Mouse (Mus musculus) NIH3T3 (cell line): Measurements from ENCODE around the gene Duox2.
"Not testable (repeated sequence)": the region's sequence is repeated elsewhere in the genome, so short reads cannot be mapped to it uniquely, and the experiment has no call there.

Experiments used
- DNase-seq: peaks from one replicate; pipeline ENCODE4 v3.0.0-alpha.2; 2012; ENCODE audit warnings: low read depth

Gene Duox2

GRCm38 (mm10) chr2:122298096-122298499 is at the start of gene Duox2:
Duox2 (minus strand) TSS chr2:122298449.
- no peak for DNase-seq

GRCm38 (mm10) chr2:122347257-122347656 is 49.0 kb upstream of the Duox2 start:
- DNase-seq, result no peak

DNA sequence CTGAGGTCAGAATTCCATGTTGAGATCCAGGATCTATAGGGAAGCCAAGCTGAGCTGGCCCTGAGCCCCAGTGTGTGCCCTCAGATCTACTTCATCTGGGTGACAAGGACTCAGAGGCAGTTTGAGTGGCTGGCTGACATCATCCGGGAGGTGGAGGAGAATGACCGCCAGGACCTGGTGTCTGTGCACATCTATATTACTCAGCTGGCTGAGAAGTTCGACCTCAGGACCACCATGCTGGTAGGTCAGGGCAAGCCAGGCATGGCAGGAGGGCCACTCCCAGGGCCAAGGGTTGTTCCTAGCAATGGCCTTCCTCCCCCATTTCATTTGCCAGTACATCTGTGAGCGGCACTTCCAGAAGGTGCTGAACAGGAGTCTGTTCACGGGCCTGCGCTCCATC is 47.9 kb upstream of the Duox2 start:
- DNase-seq, result not testable (repeated sequence)

- no peak for DNase-seq
Measured at GRCm38 (mm10) chr2:122345106-122345893, 47.1 kb upstream of the Duox2 start.

- DNase-seq, result no peak
Measured at GRCm38 (mm10) chr2:122337291-122337690, 39.0 kb upstream of the Duox2 start.

DNA sequence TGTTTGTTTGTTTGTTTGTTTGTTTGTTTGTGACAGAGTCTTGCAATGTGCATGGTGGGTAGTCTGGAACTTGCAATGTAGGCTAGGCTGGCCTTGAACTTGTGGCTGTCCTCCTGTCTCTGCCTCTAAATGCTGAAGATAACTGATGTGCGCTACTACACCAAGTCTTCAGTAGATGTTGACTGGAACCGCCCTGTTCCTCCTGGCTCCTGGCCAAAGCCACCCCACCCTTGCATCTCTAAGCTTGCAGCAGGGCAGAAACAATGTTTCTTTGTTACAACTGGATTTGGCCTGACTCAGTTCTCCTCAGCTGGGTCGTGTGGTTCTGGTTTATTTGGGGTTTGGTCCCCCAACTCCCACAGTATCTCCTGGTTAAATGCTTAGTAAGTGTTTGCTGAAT is 35.9 kb upstream of the Duox2 start:
- peak; percentile 77 for DNase-seq

- DNase-seq, result no peak
Measured at GRCm38 (mm10) chr2:122332222-122332621, 34.0 kb upstream of the Duox2 start.

DNA sequence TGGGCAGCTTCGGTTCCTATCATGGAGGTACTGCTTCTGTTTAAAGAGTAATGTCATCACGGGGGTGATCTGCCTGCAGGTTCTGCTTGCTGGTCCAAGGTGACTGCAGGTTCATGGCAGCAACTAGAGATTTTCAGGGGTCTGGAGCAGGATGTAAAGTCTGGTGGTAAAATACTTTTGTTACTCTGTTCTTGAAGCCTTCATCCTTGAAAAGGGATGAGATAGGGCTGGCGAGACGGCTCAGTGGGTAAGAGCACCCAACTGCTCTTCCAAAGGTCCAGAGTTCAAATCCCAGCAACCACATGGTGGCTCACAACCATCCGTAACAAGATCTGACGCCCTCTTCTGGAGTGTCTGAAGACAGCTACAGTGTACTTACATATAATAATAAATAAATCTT is 32.1 kb upstream of the Duox2 start:
- DNase-seq, result not testable (repeated sequence)

GRCm38 (mm10) chr2:122327986-122328385 is 29.7 kb upstream of the Duox2 start:
- DNase-seq, result peak; percentile 85

DNA sequence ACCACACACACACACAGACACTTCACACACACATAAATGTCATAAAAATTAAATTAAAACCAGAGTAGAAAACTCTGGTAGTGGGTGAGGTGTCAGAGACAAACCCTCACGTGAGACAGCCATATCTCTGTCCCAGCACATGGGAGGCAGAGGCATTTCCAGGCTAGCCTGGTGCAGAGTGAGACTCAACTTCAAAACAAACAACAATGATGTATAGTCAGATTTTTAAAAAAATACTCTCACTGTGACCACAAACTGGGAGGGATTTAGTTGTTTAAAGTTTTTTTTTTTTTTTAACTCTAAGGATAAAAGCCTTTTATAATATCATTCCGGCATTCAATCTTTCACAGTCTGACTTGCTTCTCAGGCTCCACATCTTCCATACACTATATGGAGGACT is 27.1 kb upstream of the Duox2 start:
- peak; percentile 63 for DNase-seq

DNA sequence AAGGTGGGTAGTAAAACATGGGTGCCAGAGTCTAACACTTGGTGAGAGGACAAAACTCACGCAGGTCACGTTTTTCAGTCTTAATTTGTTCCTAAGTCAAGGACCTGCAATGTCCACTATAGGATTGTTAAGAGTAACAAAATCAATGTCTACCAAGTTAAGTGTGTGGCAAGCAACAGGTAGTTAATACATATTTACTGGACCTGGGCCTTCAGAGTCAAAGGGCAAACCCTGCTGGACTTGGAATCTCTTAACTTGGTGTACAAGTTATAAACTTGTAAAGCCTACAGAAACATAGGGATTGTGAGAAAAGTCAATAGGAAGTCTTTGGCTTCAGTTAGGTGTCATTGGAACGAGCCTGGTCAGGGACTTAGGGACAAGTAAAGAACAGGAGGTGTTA is 26.3 kb upstream of the Duox2 start:
- DNase-seq, result no peak

- DNase-seq, result no peak
Measured at GRCm38 (mm10) chr2:122323960-122324359, 25.7 kb upstream of the Duox2 start.

GRCm38 (mm10) chr2:122317384-122317783 is 19.1 kb upstream of the Duox2 start:
- DNase-seq, result no peak

- DNase-seq, result no peak
Measured at GRCm38 (mm10) chr2:122315372-122315771, 17.1 kb upstream of the Duox2 start, which contains the start of gene Duox1. Duox1 (plus strand) TSS chr2:122315672.

- DNase-seq, result no peak
Measured at GRCm38 (mm10) chr2:122313536-122313935, 15.3 kb upstream of the Duox2 start, which contains the start of gene Duoxa1. Duoxa1 (minus strand) TSS chr2:122313730.

GRCm38 (mm10) chr2:122312722-122313417 is 14.6 kb upstream of the Duox2 start:
- peak; percentile 66 for DNase-seq

DNA sequence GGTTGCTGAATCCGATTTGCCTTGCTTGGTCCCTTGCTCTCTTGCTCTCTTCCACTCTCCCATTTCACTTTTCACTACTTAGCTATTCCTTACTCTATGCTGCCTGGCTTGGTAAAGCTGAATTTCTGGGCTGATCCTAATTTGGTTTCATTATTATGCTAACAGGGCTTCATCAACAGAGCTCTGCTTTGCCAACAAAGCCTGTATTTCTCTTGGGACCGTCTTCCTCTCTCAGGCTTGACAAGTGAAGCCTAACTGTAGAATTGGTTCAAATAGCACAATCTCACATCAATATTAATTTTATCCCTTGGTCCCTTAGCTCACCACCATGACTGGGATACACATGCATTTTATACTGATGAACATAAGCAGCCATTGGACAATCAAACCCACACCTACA is 13.3 kb upstream of the Duox2 start:
- no peak for DNase-seq

GRCm38 (mm10) chr2:122309647-122310046 is 11.4 kb upstream of the Duox2 start:
- DNase-seq, result peak; percentile 65

GRCm38 (mm10) chr2:122306184-122306583 is 7.9 kb upstream of the Duox2 start:
- peak; percentile 90 for DNase-seq

GRCm38 (mm10) chr2:122305097-122305892 is 7.0 kb upstream of the Duox2 start:
- DNase-seq, result peak; percentile 41

DNA sequence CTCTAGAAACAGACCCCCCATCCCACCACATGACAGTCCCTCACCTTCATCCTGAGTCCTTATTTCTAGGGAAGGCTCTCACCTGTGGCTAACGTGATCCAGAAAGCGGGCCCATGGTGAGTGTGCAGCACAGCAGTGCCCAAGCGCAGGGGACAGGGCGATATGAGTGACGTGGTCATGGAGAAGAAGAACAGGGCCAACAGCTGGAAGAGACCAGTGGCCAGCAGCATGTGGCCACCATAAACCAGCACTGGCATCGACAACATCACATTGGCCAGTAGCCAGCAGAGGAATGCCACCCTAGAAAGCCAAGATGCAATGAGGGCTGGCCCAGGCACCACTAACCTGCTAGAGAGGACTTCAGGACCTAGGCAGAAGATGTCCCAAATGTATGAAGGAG is 6.3 kb upstream of the Duox2 start:
- DNase-seq, result no peak

DNA sequence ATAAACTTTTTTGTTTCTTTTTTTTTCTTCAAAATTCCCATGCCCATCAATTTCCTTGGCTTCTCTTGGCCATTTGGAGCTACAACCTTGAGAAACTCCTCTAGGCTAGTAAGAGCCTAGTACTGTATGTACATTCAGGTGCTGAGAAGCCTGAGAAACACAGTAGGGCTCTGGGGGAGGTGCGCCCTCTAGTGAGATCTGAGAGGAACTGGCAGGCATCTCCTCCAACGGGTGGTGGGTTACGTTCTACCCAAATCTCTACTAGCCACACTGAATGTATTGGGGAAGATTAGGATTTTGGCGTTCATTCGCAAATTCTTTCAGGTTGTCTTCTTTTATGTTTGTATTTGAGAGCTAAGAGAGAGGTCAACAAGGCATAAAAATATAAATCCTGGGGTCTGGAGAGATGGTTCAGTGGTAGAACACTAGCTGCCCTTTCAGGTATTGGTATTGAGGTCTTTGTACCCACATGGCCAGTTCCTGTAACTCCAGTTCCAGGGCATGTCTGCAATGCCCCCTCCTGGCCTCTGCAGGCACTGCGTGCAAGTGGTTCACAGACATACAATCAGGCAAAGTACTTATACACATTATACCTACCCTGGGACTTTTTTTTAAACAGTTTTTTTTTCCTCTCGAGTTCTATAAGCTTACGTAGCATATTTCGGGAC is 4.5 kb upstream of the Duox2 start:
- peak; percentile 79 for DNase-seq
